Mouse (Mus musculus): ENCODE results near the gene Gm13539.
"Not testable (repeated sequence)": the region's sequence is repeated elsewhere in the genome, so short reads cannot be mapped to it uniquely, and the experiment has no call there.

Gm13539 gene

DNA sequence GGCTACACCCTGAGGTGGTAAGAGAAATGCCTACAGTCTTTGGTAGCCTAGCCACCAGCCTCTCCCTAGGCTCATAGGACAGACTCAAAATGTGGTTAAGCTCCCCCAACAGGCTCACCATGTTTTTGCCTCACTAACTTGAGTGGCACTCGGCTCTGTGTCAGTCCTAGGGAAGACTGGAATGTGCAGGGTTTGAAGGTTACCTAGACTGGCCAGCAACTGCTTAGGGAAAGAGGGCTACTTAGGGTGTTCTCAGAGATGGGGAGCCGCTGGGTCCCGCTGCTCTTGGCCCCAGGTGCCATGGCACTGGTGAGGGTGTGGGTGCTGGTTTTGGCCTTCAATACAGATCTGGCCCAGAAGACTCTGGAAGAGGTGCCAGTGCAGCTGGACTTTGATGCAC lies at the start of gene Gm13539:
Gene Gm13539 (plus strand): TSS at position 301 of the 400 bp plus-strand sequence.
- in situ Hi-C loops (cut with MboI, MseI): loop anchor here in 1 of 2 experiments (10.0 kb wide), 1 partner anchor 667 kb away; no protein-coding TSS in a partner anchor

DNA sequence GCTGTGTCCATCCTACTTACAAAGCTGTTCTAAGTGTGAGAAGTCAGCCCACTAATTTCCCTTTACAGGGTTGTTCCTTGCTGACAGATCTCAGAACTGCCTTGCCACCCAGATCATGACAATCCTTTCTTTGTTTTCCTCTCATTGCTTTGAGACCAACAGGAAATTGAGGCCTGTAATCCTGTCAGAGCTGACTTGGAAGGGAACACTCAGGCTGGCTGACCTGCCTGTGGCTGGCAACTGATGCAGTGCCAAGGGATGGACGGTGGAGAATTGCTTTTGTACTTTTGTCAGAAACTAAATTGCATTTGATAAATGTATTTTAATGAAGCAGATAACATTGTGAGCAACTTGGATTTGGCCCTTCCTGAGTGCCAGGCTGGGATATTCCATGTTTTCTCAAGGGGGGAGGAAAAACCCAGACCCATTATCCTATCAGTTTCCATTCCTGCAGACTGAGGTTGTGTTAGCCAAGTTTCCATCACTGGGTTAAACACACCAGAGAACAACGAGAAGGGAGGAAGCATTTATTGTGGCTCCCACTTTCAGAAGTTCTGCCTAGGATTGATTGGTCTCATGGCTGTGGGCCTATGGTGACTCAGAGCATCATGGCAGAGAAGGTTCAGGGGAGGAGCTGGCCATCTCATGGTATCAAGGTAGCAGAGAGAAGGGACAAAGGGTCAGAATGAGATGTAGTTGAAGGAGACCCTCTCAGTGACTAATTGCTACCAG lies 48.7 kb upstream of the Gm13539 start:
- in situ Hi-C loops (cut with MboI, MseI): no loop called here

DNA sequence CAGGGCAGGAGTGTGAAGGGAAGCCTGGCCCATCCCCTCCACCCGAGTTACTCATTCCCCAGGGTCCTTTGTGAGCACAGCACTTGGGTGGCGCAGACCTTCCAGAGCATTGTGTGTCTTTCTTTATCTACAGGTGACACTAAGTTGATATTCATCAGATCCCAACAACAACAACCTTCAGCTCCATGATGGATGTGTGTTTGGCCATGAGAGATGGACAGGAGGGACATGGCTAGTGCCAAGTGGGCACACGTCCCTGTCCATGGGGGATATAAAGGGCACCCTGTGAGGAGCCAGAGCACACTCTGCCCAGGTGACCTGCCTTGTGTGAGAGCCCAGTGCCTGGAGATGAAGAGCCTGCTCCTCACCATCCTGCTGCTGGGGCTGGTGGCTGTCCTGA lies 45.3 kb upstream of the Gm13539 start, which contains the start of gene Obp2b:
Gene Obp2b (plus strand): TSS at position 301 of the 400 bp plus-strand sequence.
- in situ Hi-C loops (cut with MboI, MseI): not testable (repeated sequence)

DNA sequence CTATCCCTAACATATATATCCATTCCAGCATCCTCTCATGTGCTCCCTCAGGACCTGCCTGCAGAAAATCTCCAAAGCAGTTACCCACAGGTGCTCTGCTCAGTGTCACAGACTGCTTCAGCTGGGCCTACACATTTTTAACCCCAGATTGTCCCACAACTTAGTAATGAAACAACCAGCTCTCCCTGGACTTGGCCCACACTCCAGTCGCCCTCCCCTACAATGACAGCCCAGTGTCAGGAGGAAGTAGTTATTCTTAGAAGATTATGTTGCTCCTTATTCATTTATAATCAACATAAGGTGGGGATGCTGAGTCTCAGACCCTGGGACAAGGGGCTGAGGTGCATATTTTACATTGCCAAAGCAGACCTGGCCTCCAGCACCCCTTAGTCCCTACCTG lies 40.4 kb upstream of the Gm13539 start:
- in situ Hi-C loops (cut with MboI, MseI): no loop called here

- in situ Hi-C loops (cut with MboI, MseI): no loop called here
Measured at GRCm38 (mm10) chr2:25754201-25754600, 27.9 kb upstream of the Gm13539 start.

DNA sequence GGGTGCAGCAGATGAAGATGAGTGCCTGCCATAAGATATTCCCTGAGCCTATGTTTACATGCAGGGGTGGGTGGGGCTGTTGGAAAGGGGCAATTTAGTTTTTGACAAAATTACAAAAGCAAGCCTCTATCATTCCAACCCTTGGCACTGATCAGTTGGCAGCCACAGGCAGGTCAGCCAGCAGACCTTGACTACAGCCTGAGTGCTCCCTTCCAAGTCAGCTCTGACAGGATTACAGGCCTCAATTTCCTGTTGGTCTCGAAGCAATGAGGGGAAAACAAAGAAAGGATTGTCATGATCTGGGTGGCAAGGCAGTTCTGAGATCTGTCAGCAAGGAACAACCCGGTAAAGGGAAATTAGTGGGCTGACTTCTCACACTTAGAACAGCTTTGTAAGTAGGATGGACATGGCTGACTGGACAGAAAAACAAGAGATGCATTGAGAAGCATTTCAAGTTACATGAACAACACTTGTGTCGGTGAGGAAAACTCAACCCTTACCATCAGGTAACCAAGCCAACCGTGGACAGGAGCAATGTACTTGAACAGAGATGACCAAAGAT lies 23.9 kb upstream of the Gm13539 start:
- in situ Hi-C loops (cut with MboI, MseI): no loop called here

DNA sequence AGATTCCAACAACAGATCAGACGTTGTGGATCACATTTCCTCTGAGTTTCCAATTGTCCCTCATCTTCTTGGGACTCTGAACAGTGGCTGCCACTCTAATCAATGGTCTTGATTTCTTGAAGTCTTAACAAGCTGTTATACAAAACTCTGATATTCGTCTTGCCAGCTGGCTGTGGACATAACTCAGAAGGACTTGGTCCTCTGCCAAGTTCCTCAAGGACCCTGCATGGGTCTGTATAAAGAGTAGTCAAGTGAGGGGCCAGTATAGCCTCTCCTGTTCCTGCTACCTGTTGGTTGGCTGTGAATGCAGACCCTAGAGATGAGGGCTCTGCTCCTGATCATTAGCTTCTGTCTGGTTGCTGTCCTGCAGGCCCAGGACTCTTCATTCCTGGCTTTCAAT lies 16.8 kb upstream of the Gm13539 start, which contains the start of gene Lcn3:
Gene Lcn3 (plus strand): TSS at position 301 of the 400 bp plus-strand sequence.
- in situ Hi-C loops (cut with MboI, MseI): loop anchor here in 1 of 2 experiments (5.0 kb wide), 1 partner anchor 62 kb away; no protein-coding TSS in a partner anchor

DNA sequence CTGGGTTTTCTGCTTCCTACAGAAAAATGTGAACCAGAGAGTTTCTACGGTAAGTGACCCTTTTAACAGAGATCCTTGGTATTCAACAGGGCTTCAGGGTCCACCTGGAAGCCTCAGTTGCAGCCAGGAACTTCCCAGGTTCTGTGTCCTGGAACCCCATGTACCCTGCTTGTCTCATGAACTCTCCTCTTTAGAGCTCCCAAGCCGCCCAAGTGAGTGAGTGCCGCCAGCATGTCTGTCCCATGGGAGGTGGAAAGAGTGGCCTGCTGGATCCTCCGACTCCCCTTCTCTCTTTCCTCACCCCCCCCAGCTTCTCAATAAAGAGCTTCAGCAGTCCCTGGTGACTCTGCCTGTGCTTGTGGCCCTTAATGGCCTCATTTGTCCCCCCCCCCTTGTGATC lies 14.3 kb upstream of the Gm13539 start:
- in situ Hi-C loops (cut with MboI, MseI): loop anchor here in 1 of 2 experiments (5.0 kb wide), 1 partner anchor 60 kb away; no protein-coding TSS in a partner anchor

DNA sequence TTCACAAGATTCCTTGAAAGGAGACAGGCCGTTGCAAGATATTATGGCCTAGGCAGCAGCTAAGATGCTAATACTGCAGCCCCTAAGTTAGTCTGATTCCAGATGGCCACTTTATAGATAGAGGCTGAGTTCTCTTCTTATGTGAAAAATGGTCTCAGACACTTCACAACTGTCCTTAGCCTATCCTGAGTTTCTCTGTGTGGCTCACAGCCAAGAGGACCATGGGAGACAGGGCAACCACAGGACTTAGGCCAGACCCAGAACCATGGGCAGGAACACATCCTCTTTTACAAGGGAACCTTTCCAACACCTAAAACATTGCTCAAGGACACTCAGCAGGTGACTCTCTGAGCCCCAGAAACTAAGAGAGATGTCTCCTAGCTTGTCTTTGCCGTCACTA lies 8.6 kb upstream of the Gm13539 start:
- in situ Hi-C loops (cut with MboI, MseI): no loop called here

GRCm38 (mm10) chr2:25774640-25775039 lies 7.4 kb upstream of the Gm13539 start:
- in situ Hi-C loops (cut with MboI, MseI): no loop called here

DNA sequence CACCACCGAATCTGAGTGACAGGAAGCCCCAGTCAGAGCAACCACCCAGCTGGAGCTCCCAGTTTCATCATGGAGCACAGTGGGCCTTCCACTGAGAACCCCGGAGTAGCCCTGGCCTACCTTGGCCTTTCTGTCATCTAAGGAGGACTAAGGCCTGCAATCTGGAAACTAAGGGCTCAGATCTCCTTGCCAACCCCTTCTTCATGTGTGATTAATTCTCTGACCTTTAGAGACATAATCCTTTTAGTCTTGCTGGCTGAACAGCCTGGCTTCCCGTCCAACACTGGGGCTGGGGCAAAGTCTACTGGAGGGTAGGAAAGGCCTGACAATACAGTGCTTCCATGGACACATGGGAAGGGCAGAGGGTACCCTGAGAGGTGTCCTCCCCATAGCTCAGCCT lies 6.1 kb upstream of the Gm13539 start:
- in situ Hi-C loops (cut with MboI, MseI): no loop called here

- in situ Hi-C loops (cut with MboI, MseI): no loop called here
Measured at GRCm38 (mm10) chr2:25776717-25777116, 5.3 kb upstream of the Gm13539 start, which contains the start of gene Lcn11. Lcn11 (plus strand) TSS chr2:25777017.

DNA sequence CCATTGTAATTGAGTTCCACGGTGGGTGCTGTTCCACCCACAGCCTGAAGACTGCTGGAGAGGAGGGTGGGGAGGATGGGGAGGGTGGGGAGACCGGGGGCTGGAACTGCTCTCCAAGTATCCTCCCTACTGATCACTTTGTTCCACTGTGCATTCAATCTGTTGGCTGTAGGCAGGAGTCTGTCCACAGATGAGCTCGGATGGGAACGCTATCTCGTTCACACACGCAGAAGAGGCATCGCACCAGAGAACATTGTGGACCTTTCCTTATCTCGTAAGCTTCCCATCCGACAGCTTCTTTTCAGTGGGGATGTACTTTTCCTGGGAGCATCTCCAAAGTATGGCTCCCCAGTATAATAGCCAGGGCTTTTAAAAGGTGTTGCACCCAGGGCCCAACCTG lies 3.0 kb upstream of the Gm13539 start:
- in situ Hi-C loops (cut with MboI, MseI): no loop called here

DNA sequence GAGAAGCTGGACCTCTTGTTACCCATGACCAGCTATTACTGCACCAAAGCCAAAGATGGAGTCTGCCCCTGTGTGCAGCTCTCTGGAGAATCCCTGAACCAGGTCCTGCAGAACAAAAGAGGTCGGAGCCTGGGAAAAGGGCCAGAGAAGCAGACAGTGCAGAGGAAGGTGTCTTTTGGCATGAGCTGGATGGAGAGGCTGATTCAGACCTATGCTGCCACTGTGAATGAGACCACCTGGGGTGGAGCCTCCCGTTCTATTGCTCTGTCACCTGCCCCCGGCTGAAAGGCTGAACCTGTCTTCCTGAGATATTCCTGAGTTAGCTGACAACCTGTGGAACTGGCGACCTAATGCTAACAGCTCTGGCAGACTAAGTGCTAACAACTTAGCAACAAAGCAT lies 1.1 kb upstream of the Gm13539 start:
- in situ Hi-C loops (cut with MboI, MseI): loop anchor here in 1 of 2 experiments (10.0 kb wide), 1 partner anchor 666 kb away; no protein-coding TSS in a partner anchor

DNA sequence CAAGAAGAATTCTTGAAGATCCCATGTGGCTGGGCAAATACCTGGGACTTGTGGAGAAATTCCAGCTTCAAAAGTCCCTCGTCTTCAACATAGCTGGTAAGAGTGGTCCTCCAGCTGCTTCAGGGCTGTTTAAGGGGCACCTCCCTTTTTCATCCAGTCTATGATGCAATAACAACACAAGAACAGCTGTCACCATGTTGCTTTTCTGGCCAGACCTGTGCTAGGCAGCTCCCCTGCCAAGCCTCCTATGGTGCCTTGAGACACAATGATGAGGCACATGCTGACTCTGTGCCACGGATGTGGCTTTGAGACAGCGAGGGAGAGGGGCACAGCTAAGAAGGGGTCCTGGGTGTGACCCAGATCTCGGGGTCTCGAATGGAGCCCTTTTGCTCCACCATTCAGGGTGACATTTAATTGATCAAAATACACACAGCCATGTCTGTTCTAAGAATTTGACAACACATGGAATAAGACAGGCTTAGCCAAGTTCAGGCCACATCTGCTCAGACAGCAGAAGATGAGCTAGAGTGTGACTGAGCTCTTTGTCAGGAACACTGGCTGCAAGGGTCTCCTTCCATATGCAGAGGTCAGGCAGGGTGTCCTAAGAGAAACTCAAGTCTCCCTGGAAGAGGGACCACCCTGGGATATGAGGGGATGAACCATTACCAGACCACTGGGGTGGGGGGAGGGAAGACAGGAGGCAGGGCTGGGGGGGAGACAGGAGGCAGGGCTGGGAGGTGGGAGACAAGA lies 3.7 kb downstream of the Gm13539 start:
- in situ Hi-C loops (cut with MboI, MseI): loop anchor here in 1 of 2 experiments (10.0 kb wide), 1 partner anchor 671 kb away; no protein-coding TSS in a partner anchor

DNA sequence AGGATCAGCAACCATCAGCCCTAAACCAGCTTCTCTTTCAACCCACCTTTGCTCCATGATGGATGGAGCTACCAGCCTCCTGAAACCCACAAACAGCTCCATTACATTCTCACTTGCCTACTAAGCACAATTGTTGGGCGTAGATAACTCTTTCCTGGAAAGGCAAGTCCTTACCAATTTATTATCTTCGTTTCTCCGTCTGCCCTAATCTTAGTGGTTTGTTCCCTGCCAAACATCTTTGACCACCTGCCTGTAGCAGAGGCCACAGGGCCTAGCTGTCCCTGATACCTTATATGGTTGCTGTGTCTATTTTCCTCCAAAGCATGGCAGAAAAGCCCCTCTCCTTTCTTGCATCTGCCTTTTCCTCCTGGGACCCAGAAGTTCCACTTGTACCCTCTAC lies 7.0 kb downstream of the Gm13539 start:
- in situ Hi-C loops (cut with MboI, MseI): loop anchor here in 1 of 2 experiments (10.0 kb wide), 1 partner anchor 674 kb away; no protein-coding TSS in a partner anchor

DNA sequence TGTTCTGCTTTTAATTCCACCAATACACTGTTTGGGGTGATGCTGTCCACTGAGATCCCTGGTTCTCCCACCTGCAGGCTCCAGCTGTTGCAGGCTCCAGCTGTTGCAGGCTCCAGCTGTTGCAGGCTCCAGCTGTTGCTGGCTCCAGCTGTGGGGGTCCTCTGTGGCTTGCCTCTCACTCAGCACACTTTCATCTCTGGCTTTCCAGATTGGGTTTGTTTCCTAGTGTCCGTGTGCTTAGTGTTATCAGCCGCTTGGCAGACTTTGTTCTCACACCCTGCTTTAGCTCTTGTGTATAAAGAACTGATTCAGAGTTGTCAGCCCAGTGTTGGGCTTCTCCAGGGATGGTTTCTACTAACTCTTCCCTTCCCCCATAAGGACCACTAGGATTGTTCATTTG lies 15.6 kb downstream of the Gm13539 start:
- in situ Hi-C loops (cut with MboI, MseI): no loop called here

- in situ Hi-C loops (cut with MboI, MseI): no loop called here
Measured at GRCm38 (mm10) chr2:25798065-25798464, 16.0 kb downstream of the Gm13539 start.

- in situ Hi-C loops (cut with MboI, MseI): no loop called here
Measured at GRCm38 (mm10) chr2:25811711-25812110, 29.7 kb downstream of the Gm13539 start.

DNA sequence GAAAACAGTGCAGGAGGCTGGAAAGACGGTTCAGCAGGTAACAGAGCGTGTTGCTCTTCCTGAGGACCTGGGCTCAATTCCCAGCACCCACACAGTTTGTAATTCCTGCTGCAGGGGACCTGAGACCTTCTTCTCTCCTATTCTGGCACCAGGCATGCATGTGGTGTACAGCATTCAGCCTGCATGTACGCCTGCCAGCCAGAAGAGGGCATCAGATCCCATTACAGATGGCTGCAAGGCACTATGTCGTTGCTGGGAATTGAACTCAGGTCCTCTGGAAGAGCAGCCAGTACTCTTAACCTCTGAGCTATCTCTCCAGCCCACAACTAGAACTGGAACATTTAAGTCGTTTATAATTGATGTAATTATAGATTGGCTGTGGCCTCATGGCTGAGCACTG lies 31.3 kb downstream of the Gm13539 start:
- in situ Hi-C loops (cut with MboI, MseI): no loop called here

DNA sequence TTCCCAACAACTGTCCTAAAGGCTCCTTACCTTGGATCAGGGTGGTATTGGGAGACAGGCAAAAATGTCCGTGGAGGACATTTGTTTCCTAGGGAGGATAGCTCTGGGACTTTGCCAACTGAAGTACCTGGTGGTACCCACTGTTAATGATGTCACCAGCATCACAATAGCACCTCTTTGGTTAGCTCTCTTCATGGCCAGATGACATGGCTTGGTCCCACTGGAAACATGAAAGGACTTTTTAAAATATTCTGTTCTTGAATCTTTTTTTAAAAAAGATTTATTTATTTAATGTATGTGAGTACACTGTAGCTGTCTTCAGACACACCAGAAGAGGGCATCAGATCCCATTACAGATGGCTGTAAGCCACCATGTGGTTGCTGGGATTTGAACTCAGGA lies 33.7 kb downstream of the Gm13539 start, which contains the start of gene Glt6d1:
Gene Glt6d1 (minus strand): TSS at position 101 of the 400 bp plus-strand sequence.
- in situ Hi-C loops (cut with MboI, MseI): not testable (repeated sequence)

GRCm38 (mm10) chr2:25822806-25823205 lies 40.7 kb downstream of the Gm13539 start, which contains the start of gene Lcn9:
Lcn9 (plus strand) TSS chr2:25823153.
- in situ Hi-C loops (cut with MboI, MseI): no loop called here

All from T-helper 17 cell (primary cell).